Mouse (Mus musculus): ENCODE data around the gene Rbp3. TPM values are rescaled to one million over a fixed set of nuclear protein-coding genes. Genes with fewer than 3 reads are reported as not detected.

Gene Rbp3
- polyA plus RNA-seq, 1 experiment from 2014 or later = not detected

GRCm38 (mm10) chr14:33958186-33958585, 4.4 kb downstream of the Rbp3 start:
- no peak overlapping the region for H3K27ac ChIP-seq (ENCODE audit: low read depth, low read length)
- H3K4me2 ChIP-seq (replicated peaks; ENCODE audit: low read depth, low read length) = no peak overlapping the region
- H3K4me1 ChIP-seq (replicated peaks; ENCODE audit: control insufficient read depth, insufficient read depth, low read length) = no peaks in the 10 kb centered on the region
- 86% methylated on average over 4 of the region's 4 CpGs for WGBS
- H3K36me3 ChIP-seq (ENCODE audit: control insufficient read depth, insufficient read depth, low read length) = no peaks in the 10 kb centered on the region
- no peak for DNase-seq (ENCODE audit: low spot score)
- ATAC-seq (ENCODE audit: low FRiP score) = no peak
- no peaks in the 10 kb centered on the region for H3K27me3 ChIP-seq (ENCODE audit: control insufficient read depth, insufficient read depth, low read length)
- no peak overlapping the region for H3K4me3 ChIP-seq (ENCODE audit: low read depth, low read length)
- no peak overlapping the region for H3K9ac ChIP-seq (ENCODE audit: low read depth, low read length)
- no peaks in the 10 kb centered on the region for H3K9me3 ChIP-seq (ENCODE audit: control insufficient read depth, low read length)

- H3K9me3 ChIP-seq (ENCODE audit: control insufficient read depth, low read length) = no peaks in the 10 kb centered on the region
- no peak for ATAC-seq (ENCODE audit: low FRiP score)
- H3K27me3 ChIP-seq (ENCODE audit: control insufficient read depth, insufficient read depth, low read length) = no peaks in the 10 kb centered on the region
- no peak overlapping the region for H3K4me3 ChIP-seq (ENCODE audit: low read depth, low read length)
- H3K36me3 ChIP-seq (ENCODE audit: control insufficient read depth, insufficient read depth, low read length) = no peaks in the 10 kb centered on the region
- H3K9ac ChIP-seq (ENCODE audit: low read depth, low read length) = no peak overlapping the region
- no peak overlapping the region for H3K4me2 ChIP-seq (replicated peaks; ENCODE audit: low read depth, low read length)
- no peak overlapping the region for H3K27ac ChIP-seq (ENCODE audit: low read depth, low read length)
- no peaks in the 10 kb centered on the region for H3K4me1 ChIP-seq (replicated peaks; ENCODE audit: control insufficient read depth, insufficient read depth, low read length)
- 72% methylated on average over 3 of the region's 3 CpGs for WGBS
- no peak for DNase-seq (ENCODE audit: low spot score)
Measured at GRCm38 (mm10) chr14:33958841-33959240, 5.0 kb downstream of the Rbp3 start.

- 12% methylated on average over 9 of the region's 9 CpGs for WGBS
Measured at GRCm38 (mm10) chr14:33959341-33959740, 5.5 kb downstream of the Rbp3 start.

GRCm38 (mm10) chr14:33965675-33966074, 11.9 kb downstream of the Rbp3 start:
- Histone ChIP-seq H3K4me2 (replicated peaks; ENCODE audit: low read depth, low read length) (no peak overlapping the region), H3K27me3 (ENCODE audit: control insufficient read depth, insufficient read depth, low read length) (no peaks in the 10 kb centered on the region), H3K9me3 (ENCODE audit: control insufficient read depth, low read length) (no peaks in the 10 kb centered on the region), H3K4me3 (ENCODE audit: low read depth, low read length) (no peak overlapping the region), H3K4me1 (replicated peaks; ENCODE audit: control insufficient read depth, insufficient read depth, low read length) (no peaks in the 10 kb centered on the region), H3K27ac (ENCODE audit: low read depth, low read length) (no peak overlapping the region), H3K36me3 (ENCODE audit: control insufficient read depth, insufficient read depth, low read length) (no peaks in the 10 kb centered on the region), H3K9ac (ENCODE audit: low read depth, low read length) (no peak overlapping the region)
- no peak for ATAC-seq (ENCODE audit: low FRiP score)
- DNase-seq (ENCODE audit: low spot score) = no peak
- WGBS = 66% methylated on average over 7 of the region's 7 CpGs

More at GRCm38 (mm10) chr14:33959341-33959740, 5.5 kb downstream of the Rbp3 start:
- ATAC-seq (ENCODE audit: low FRiP score) (no peak), DNase-seq (ENCODE audit: low spot score) (peak; percentile 78)
- no peak overlapping the region for H3K4me2 ChIP-seq (replicated peaks; ENCODE audit: low read depth, low read length)
- H3K27me3 ChIP-seq (ENCODE audit: control insufficient read depth, insufficient read depth, low read length) = no peaks in the 10 kb centered on the region
- H3K27ac ChIP-seq (ENCODE audit: low read depth, low read length) = no peak overlapping the region
- H3K9ac ChIP-seq (ENCODE audit: low read depth, low read length) = no peak overlapping the region
- no peak overlapping the region for H3K4me3 ChIP-seq (ENCODE audit: low read depth, low read length)
- H3K9me3 ChIP-seq (ENCODE audit: control insufficient read depth, low read length) = no peaks in the 10 kb centered on the region
- no peaks in the 10 kb centered on the region for H3K36me3 ChIP-seq (ENCODE audit: control insufficient read depth, insufficient read depth, low read length)
- H3K4me1 ChIP-seq (replicated peaks; ENCODE audit: control insufficient read depth, insufficient read depth, low read length) = no peaks in the 10 kb centered on the region

GRCm38 (mm10) chr14:33972679-33973078, 18.9 kb downstream of the Rbp3 start:
- ATAC-seq (ENCODE audit: low FRiP score) (no peak), DNase-seq (ENCODE audit: low spot score) (peak; percentile 27)
- H3K4me2 ChIP-seq (replicated peaks; ENCODE audit: low read depth, low read length) = no peak overlapping the region
- no peaks in the 10 kb centered on the region for H3K9me3 ChIP-seq (ENCODE audit: control insufficient read depth, low read length)
- no peaks in the 10 kb centered on the region for H3K36me3 ChIP-seq (ENCODE audit: control insufficient read depth, insufficient read depth, low read length)
- H3K4me3 ChIP-seq (ENCODE audit: low read depth, low read length) = no peak overlapping the region
- no peaks in the 10 kb centered on the region for H3K27me3 ChIP-seq (ENCODE audit: control insufficient read depth, insufficient read depth, low read length)
- 42% methylated on average over 7 of the region's 7 CpGs for WGBS
- H3K27ac ChIP-seq (ENCODE audit: low read depth, low read length) = no peak overlapping the region
- no peak overlapping the region for H3K9ac ChIP-seq (ENCODE audit: low read depth, low read length)
- H3K4me1 ChIP-seq (replicated peaks; ENCODE audit: control insufficient read depth, insufficient read depth, low read length) = no peaks in the 10 kb centered on the region

GRCm38 (mm10) chr14:33974752-33975151, 20.9 kb downstream of the Rbp3 start:
- Histone ChIP-seq H3K4me3 (ENCODE audit: low read depth, low read length) (no peak overlapping the region), H3K9ac (ENCODE audit: low read depth, low read length) (no peak overlapping the region)
- no peak for ATAC-seq (ENCODE audit: low FRiP score)

GRCm38 (mm10) chr14:33977748-33978147, 23.9 kb downstream of the Rbp3 start:
- Histone ChIP-seq H3K9ac (ENCODE audit: low read depth, low read length) (no peak overlapping the region), H3K4me2 (replicated peaks; ENCODE audit: low read depth, low read length) (no peak overlapping the region), H3K27ac (ENCODE audit: low read depth, low read length) (no peak overlapping the region), H3K36me3 (ENCODE audit: control insufficient read depth, insufficient read depth, low read length) (no peaks in the 10 kb centered on the region), H3K4me1 (replicated peaks; ENCODE audit: control insufficient read depth, insufficient read depth, low read length) (no peaks in the 10 kb centered on the region), H3K27me3 (ENCODE audit: control insufficient read depth, insufficient read depth, low read length) (no peaks in the 10 kb centered on the region), H3K9me3 (ENCODE audit: control insufficient read depth, low read length) (no peaks in the 10 kb centered on the region), H3K4me3 (ENCODE audit: low read depth, low read length) (no peak overlapping the region)
- 33% methylated on average over 7 of the region's 7 CpGs for WGBS
- ATAC-seq (ENCODE audit: low FRiP score) = no peak
- peak; percentile 9 for DNase-seq (ENCODE audit: low spot score)

More at GRCm38 (mm10) chr14:33974752-33975151, 20.9 kb downstream of the Rbp3 start:
- no peak overlapping the region for H3K27ac ChIP-seq (ENCODE audit: low read depth, low read length)
- no peaks in the 10 kb centered on the region for H3K9me3 ChIP-seq (ENCODE audit: control insufficient read depth, low read length)
- 54% methylated on average over 5 of the region's 5 CpGs for WGBS
- H3K27me3 ChIP-seq (ENCODE audit: control insufficient read depth, insufficient read depth, low read length) = no peaks in the 10 kb centered on the region
- DNase-seq (ENCODE audit: low spot score) = no peak
- H3K4me1 ChIP-seq (replicated peaks; ENCODE audit: control insufficient read depth, insufficient read depth, low read length) = no peaks in the 10 kb centered on the region
- no peaks in the 10 kb centered on the region for H3K36me3 ChIP-seq (ENCODE audit: control insufficient read depth, insufficient read depth, low read length)
- H3K4me2 ChIP-seq (replicated peaks; ENCODE audit: low read depth, low read length) = no peak overlapping the region

GRCm38 (mm10) chr14:33978604-33979059, 24.8 kb downstream of the Rbp3 start, which contains the start of gene Zfp488:
Zfp488 (minus strand) TSS chr14:33978764.
- H3K9ac ChIP-seq (ENCODE audit: low read depth, low read length) = peak within 1 kb of the TSS; percentile 40
- peak; percentile 58 for DNase-seq (ENCODE audit: low spot score)
- 3% methylated on average over 25 of the region's 25 CpGs for WGBS
- H3K27me3 ChIP-seq (ENCODE audit: control insufficient read depth, insufficient read depth, low read length) = no peaks in the 10 kb centered on the region
- peak within 1 kb of the TSS; percentile 76 for H3K4me2 ChIP-seq (replicated peaks; ENCODE audit: low read depth, low read length)
- no peaks in the 10 kb centered on the region for H3K36me3 ChIP-seq (ENCODE audit: control insufficient read depth, insufficient read depth, low read length)
- ATAC-seq (ENCODE audit: low FRiP score) = peak; percentile 63; the same call in 1 of the 2 replicates
- no peaks in the 10 kb centered on the region for H3K9me3 ChIP-seq (ENCODE audit: control insufficient read depth, low read length)
- no peaks in the 10 kb centered on the region for H3K4me1 ChIP-seq (replicated peaks; ENCODE audit: control insufficient read depth, insufficient read depth, low read length)
- peak within 1 kb of the TSS; percentile 33 for H3K4me3 ChIP-seq (ENCODE audit: low read depth, low read length)
- no peak within 1 kb of the TSS for H3K27ac ChIP-seq (ENCODE audit: low read depth, low read length)

GRCm38 (mm10) chr14:33989201-33989600, 35.4 kb downstream of the Rbp3 start:
- Histone ChIP-seq H3K36me3 (ENCODE audit: control insufficient read depth, insufficient read depth, low read length) (no peaks in the 10 kb centered on the region), H3K9ac (ENCODE audit: low read depth, low read length) (no peak overlapping the region), H3K9me3 (ENCODE audit: control insufficient read depth, low read length) (no peaks in the 10 kb centered on the region), H3K4me3 (ENCODE audit: low read depth, low read length) (no peak overlapping the region), H3K27ac (ENCODE audit: low read depth, low read length) (no peak overlapping the region), H3K27me3 (ENCODE audit: control insufficient read depth, insufficient read depth, low read length) (no peaks in the 10 kb centered on the region), H3K4me1 (replicated peaks; ENCODE audit: control insufficient read depth, insufficient read depth, low read length) (no peaks in the 10 kb centered on the region), H3K4me2 (replicated peaks; ENCODE audit: low read depth, low read length) (no peak overlapping the region)
- 58% methylated on average over 3 of the region's 3 CpGs for WGBS
- no peak for DNase-seq (ENCODE audit: low spot score)
- no peak for ATAC-seq (ENCODE audit: low FRiP score)

Measured in hindbrain, embryonic 11.5 days (tissue).